Mouse (Mus musculus) forebrain, postnatal 0 days (tissue): ENCODE data around the gene Ptprk. TPM values are rescaled to one million over a fixed set of nuclear protein-coding genes. Genes with fewer than 3 reads are reported as not detected.

Experiments
- ATAC-seq: fragments of 200-750 bp; cut with Nextera tagmentation; 2 replicates; pipeline ENCODE4 v1.8.0; 2017; ENCODE audit warnings: mild to moderate bottlenecking, moderate library complexity
- DNase-seq: peaks from one replicate; pipeline ENCODE4 v3.0.0-alpha.2; 2015
- H3K27ac ChIP-seq: fragments of 300-500 bp; sonication (generic); 2 replicates; pipeline ENCODE4 v1.5.1; 2014; ENCODE audit warnings: low read depth, mild to moderate bottlenecking, antibody characterized with exemption, low read length, moderate library complexity, mixed read lengths
- H3K27me3 ChIP-seq: fragments of 300-500 bp; sonication (generic); 2 replicates; pipeline ENCODE4 v1.6.1; 2014; ENCODE audit warnings: mild to moderate bottlenecking, low read length, mixed read lengths; ENCODE audit not compliant: insufficient read depth
- H3K36me3 ChIP-seq: fragments of 300-500 bp; sonication (generic); 2 replicates; pipeline ENCODE4 v1.6.1; 2014; ENCODE audit warnings: mild to moderate bottlenecking, moderate library complexity; ENCODE audit not compliant: insufficient read depth
- H3K4me1 ChIP-seq: fragments of 300-500 bp; sonication (generic); 2 replicates; pipeline ENCODE4 v1.6.1; 2014; ENCODE audit warnings: antibody characterized with exemption; ENCODE audit not compliant: insufficient read depth
- H3K4me2 ChIP-seq: fragments of 300-500 bp; sonication (generic); 2 replicates; pipeline ENCODE4 v1.6.1; 2014; ENCODE audit warnings: low read depth, mild to moderate bottlenecking, moderate library complexity
- H3K4me3 ChIP-seq: fragments of 300-500 bp; sonication (generic); 2 replicates; pipeline ENCODE4 v1.5.1; 2014; ENCODE audit warnings: low read depth, low read length, mixed read lengths
- H3K9ac ChIP-seq: fragments of 300-500 bp; sonication (generic); 2 replicates; pipeline ENCODE4 v1.6.1; 2014; ENCODE audit warnings: mild to moderate bottlenecking
- H3K9me3 ChIP-seq: fragments of 300-500 bp; sonication (generic); 2 replicates; pipeline ENCODE4 v1.6.1; 2016; ENCODE audit warnings: low read length
- CTCF ChIP-seq: sonication (generic); IDR thresholded peaks from 2 replicates; pipeline ENCODE4 v1.5.1; 2016; ENCODE audit warnings: antibody characterized with exemption, control low read depth, low read depth
- WGBS: fragments of 180-500 bp; shearing (Covaris S2); extraction: QIAGEN DNeasy Blood & Tissue Kit; methylation state at CpG from one replicate; pipeline ENCODE4 v1.1.7; 2014; 5-methylcytosine and 5-hydroxymethylcytosine counted together
- polyA plus RNA-seq: library from polyadenylated mRNA; unstranded; fragments of >200 nt; fragmentation: Nextera tagmentation; extraction: Ambion mirVana; gene quantifications from 2 replicates; pipeline ENCODE4 v1.2.1, GENCODE M21; 2015
- total RNA-seq: library from RNA; depleted of rRNA; stranded (reverse); fragments of >200 nt; gene quantifications from 2 replicates; pipeline ENCODE4 v1.2.3, GENCODE M21; 2014

Gene Ptprk
- total and polyA plus RNA-seq, 2 experiments from 2014 or later = 27.1 to 66.8 TPM

GRCm38 (mm10) chr10:28161306-28161705 lies 86.7 kb downstream of the Ptprk start:
- H3K27me3 ChIP-seq = no peaks in the 10 kb centered on the region
- no peak overlapping the region for H3K4me3 ChIP-seq
- no peaks in the 10 kb centered on the region for H3K36me3 ChIP-seq
- no peak overlapping the region for H3K9ac ChIP-seq
- no peaks in the 10 kb centered on the region; the same call in 1 of the 2 replicates for H3K4me1 ChIP-seq
- TF ChIP-seq CTCF = no peak
- no peak overlapping the region for H3K4me2 ChIP-seq
- no peak for ATAC-seq
- no peak for DNase-seq
- H3K9me3 ChIP-seq = no peaks in the 10 kb centered on the region
- no peak overlapping the region for H3K27ac ChIP-seq

- no peak for TF ChIP-seq CTCF
- Histone ChIP-seq H3K4me3 (no peak overlapping the region), H3K27me3 (no peaks in the 10 kb centered on the region), H3K36me3 (no peaks in the 10 kb centered on the region), H3K9me3 (no peaks in the 10 kb centered on the region), H3K27ac (no peak overlapping the region), H3K9ac (no peak overlapping the region), H3K4me1 (peaks cover 5% of the 10 kb centered on the region; the same call in 1 of the 2 replicates), H3K4me2 (no peak overlapping the region)
- DNase-seq (peak; percentile 44), ATAC-seq (no peak)
These were observed 89.6 kb downstream of the Ptprk start for GRCm38 (mm10) chr10:28164250-28164649.

GRCm38 (mm10) chr10:28164746-28165145 lies 90.1 kb downstream of the Ptprk start:
- Histone ChIP-seq H3K36me3 (no peaks in the 10 kb centered on the region), H3K4me2 (no peak overlapping the region), H3K9ac (no peak overlapping the region), H3K9me3 (no peaks in the 10 kb centered on the region), H3K4me1 (peaks cover 5% of the 10 kb centered on the region; the same call in 1 of the 2 replicates), H3K27me3 (no peaks in the 10 kb centered on the region), H3K4me3 (no peak overlapping the region), H3K27ac (no peak overlapping the region)
- no peak for DNase-seq
- TF ChIP-seq CTCF = no peak
- ATAC-seq = no peak

GRCm38 (mm10) chr10:28166610-28167009 lies 92.0 kb downstream of the Ptprk start:
- Histone ChIP-seq H3K27me3 (no peaks in the 10 kb centered on the region), H3K9me3 (no peaks in the 10 kb centered on the region), H3K4me1 (0 out of 2 replicates have a peak, but pooled peaks cover 5% of the 10 kb centered on the region), H3K9ac (no peak overlapping the region), H3K4me3 (no peak overlapping the region), H3K27ac (no peak overlapping the region), H3K4me2 (no peak overlapping the region), H3K36me3 (no peaks in the 10 kb centered on the region)
- WGBS = 64% methylated on average over 1 of the region's 1 CpGs
- ATAC-seq = no peak
- DNase-seq = no peak
- TF ChIP-seq CTCF = no peak

GRCm38 (mm10) chr10:28167097-28167496 lies 92.5 kb downstream of the Ptprk start:
- Histone ChIP-seq H3K9ac (no peak overlapping the region), H3K36me3 (no peaks in the 10 kb centered on the region), H3K4me2 (no peak overlapping the region), H3K27me3 (no peaks in the 10 kb centered on the region), H3K9me3 (no peaks in the 10 kb centered on the region), H3K4me3 (no peak overlapping the region), H3K4me1 (0 out of 2 replicates have a peak, but pooled peaks cover 5% of the 10 kb centered on the region), H3K27ac (no peak overlapping the region)
- DNase-seq (no peak), ATAC-seq (no peak)
- no peak for TF ChIP-seq CTCF
- 43% methylated on average over 2 of the region's 2 CpGs for WGBS

GRCm38 (mm10) chr10:28171196-28171595 lies 96.6 kb downstream of the Ptprk start:
- H3K9ac ChIP-seq = no peak overlapping the region
- no peak for ATAC-seq
- H3K27ac ChIP-seq = no peak overlapping the region
- WGBS = 95% methylated on average over 1 of the region's 1 CpGs
- H3K36me3 ChIP-seq = no peaks in the 10 kb centered on the region
- H3K4me1 ChIP-seq = 0 out of 2 replicates have a peak, but pooled peaks cover 5% of the 10 kb centered on the region
- no peak overlapping the region for H3K4me3 ChIP-seq
- no peaks in the 10 kb centered on the region for H3K27me3 ChIP-seq
- H3K4me2 ChIP-seq = no peak overlapping the region
- TF ChIP-seq CTCF = no peak
- DNase-seq = no peak
- no peaks in the 10 kb centered on the region for H3K9me3 ChIP-seq

GRCm38 (mm10) chr10:28178876-28179275 lies 104.3 kb downstream of the Ptprk start:
- H3K27ac ChIP-seq = no peak overlapping the region
- H3K9ac ChIP-seq = no peak overlapping the region
- H3K4me2 ChIP-seq = no peak overlapping the region
- H3K36me3 ChIP-seq = no peaks in the 10 kb centered on the region
- no peak for TF ChIP-seq CTCF
- H3K27me3 ChIP-seq = no peaks in the 10 kb centered on the region
- H3K4me1 ChIP-seq = no peaks in the 10 kb centered on the region
- WGBS = 73% methylated on average over 4 of the region's 4 CpGs
- ATAC-seq (no peak), DNase-seq (no peak)
- H3K9me3 ChIP-seq = no peaks in the 10 kb centered on the region
- no peak overlapping the region for H3K4me3 ChIP-seq

- TF ChIP-seq CTCF = no peak
- Histone ChIP-seq H3K4me3 (no peak overlapping the region), H3K9ac (no peak overlapping the region), H3K36me3 (no peaks in the 10 kb centered on the region), H3K4me1 (no peaks in the 10 kb centered on the region), H3K27ac (no peak overlapping the region), H3K27me3 (no peaks in the 10 kb centered on the region), H3K4me2 (no peak overlapping the region), H3K9me3 (no peaks in the 10 kb centered on the region)
- 92% methylated on average over 3 of the region's 3 CpGs for WGBS
- ATAC-seq (no peak), DNase-seq (no peak)
These were observed 107.5 kb downstream of the Ptprk start for GRCm38 (mm10) chr10:28182081-28182480.
